Mouse (Mus musculus): ENCODE results near the gene Pi4kb.

- TF ChIP-seq CTCF (IDR thresholded peaks at IDR 0.05; ENCODE audit: extremely low read depth, insufficient read depth, insufficient read length, insufficient replicate concordance) (no peak), POLR2A (IDR thresholded peaks at IDR 0.05; ENCODE audit: low read depth, low read length) (no peak)
Observed at GRCm38 (mm10) chr3:94959871-94960270, 14.7 kb upstream of the Pi4kb start.

Data from spleen, adult 2 months (tissue).